Mouse (Mus musculus): Measurements from ENCODE around the gene Arrdc3. TPM values are rescaled to one million over a fixed set of nuclear protein-coding genes. Genes with fewer than 3 reads are reported as not detected.

Gene Arrdc3
- polyA plus RNA-seq (2017; shearing (Covaris generic)), result 20.5 TPM

GRCm38 (mm10) chr13:80883190-80883589 lies at the start of gene Arrdc3:
Gene Arrdc3, plus strand, starts transcription at chr13:80883384.

Measured in CD4-positive, CD25-positive, alpha-beta regulatory T cell, adult 9 weeks (primary cell).